Mouse (Mus musculus) stomach, postnatal 0 days (tissue): ENCODE data around the gene Fst.

Source experiments
- CTCF ChIP-seq: IDR thresholded peaks from 2 replicates; pipeline ENCODE4 v1.5.1; 2016; ENCODE audit warnings: antibody characterized with exemption, low read depth, mild to moderate bottlenecking, moderate library complexity
- EP300 ChIP-seq: optimal IDR thresholded peaks from 2 replicates; pipeline ENCODE3; 2016; ENCODE audit warnings: antibody characterized with exemption

DNA sequence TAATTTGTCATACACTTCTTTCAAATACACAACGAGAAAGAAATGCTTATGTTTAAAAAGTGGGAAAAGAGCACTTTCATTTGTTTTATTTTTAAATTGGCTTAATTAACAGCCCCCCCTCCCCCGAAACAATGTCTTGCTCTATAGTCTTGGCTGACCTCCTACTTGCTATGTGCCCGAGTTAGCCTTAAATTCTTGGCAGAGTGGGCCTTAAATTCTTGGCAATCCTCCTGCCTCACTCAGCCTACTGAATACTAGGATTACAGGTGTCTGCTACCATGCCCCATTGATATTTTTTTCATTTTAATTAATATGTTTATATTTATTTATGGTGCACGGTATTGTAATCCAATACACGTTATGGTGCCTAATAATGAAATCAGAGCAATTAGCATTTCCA, 26.3 kb downstream of the Fst start:
- TF ChIP-seq CTCF (no peak), EP300 (no peak)
